Mouse (Mus musculus): ENCODE results near the gene Suds3.

- TF ChIP-seq CTCF (IDR thresholded peaks at IDR 0.05; ENCODE audit: low read depth): no peak
- no peak for TF ChIP-seq EP300 (optimal IDR thresholded peaks at IDR 0.05)
Measured at GRCm38 (mm10) chr5:117105761-117106160, 10.2 kb downstream of the Suds3 start.

Measured in stomach, postnatal 0 days (tissue).